Mouse (Mus musculus) G1E (cell line): ENCODE data around the gene Fam78a.

Experiments
- CTCF ChIP-seq: IDR thresholded peaks from 2 replicates; pipeline ENCODE4 v1.5.1; 2012; ENCODE audit warnings: low read depth, low read length, inconsistent platforms, mixed read lengths
- GATA1 ChIP-seq: IDR thresholded peaks from 2 replicates; pipeline ENCODE4 v1.6.1; 2012; ENCODE audit warnings: borderline replicate concordance, low read length, inconsistent platforms, mixed read lengths
- TAL1 ChIP-seq: conservative IDR thresholded peaks from 2 replicates; pipeline ENCODE4 v1.6.1; 2012; ENCODE audit warnings: low read depth, low read length, inconsistent platforms, mixed read lengths

- TF ChIP-seq CTCF (no peak), GATA1 (no peak), TAL1 (no peak)
Observed at GRCm38 (mm10) chr2:32094001-32094707, 9.5 kb upstream of the Fam78a start.
